ENCODE assay signal across 9 mouse cellular contexts in genomic region chr17:66446196-66447006, GRCm38 (mm10). TPM values are rescaled to one million over a fixed set of nuclear protein-coding genes. Genes with fewer than 3 reads are reported as not detected.
DNase-seq lines count a peak whose midpoint lies in the region; ATAC-seq and TF ChIP-seq lines count a peak whose summit lies in the region.
"Had no signal": no experiment of that assay in that cellular context is flagged by ENCODE, and none has a peak within 500 bp of the region (broad histone marks: within the 10 kb centered on the region; RNA-seq: fewer than 3 reads in every experiment).

No protein-coding gene starts in this region.

- H3K4me3 ChIP-seq in kidney, embryonic 16.5 days (ENCODE audit: low read length): peak overlapping the region; percentile 76; the same call in 1 of the 2 replicates
- H3K4me3 ChIP-seq in cortical plate, adult 2 months (ENCODE audit: insufficient read depth, low read length): peak overlapping the region; percentile 48
- H3K4me3 ChIP-seq in intestine, embryonic 16.5 days (ENCODE audit: low read length): peak overlapping the region; percentile 76

- no peak for TF ChIP-seq CTCF in cortical plate, adult 2 months (IDR thresholded peaks at IDR 0.05; ENCODE audit: extremely low read depth, insufficient read depth, low read length)

- TF ChIP-seq POLR2A in cortical plate, adult 2 months (IDR thresholded peaks at IDR 0.05; ENCODE audit: extremely low read depth, insufficient read depth, low read length): 0 out of 2 replicates have a peak, but pooled peaks have one; percentile 28

- no peaks in the 10 kb centered on the region for H3K36me3 ChIP-seq in kidney, embryonic 16.5 days (ENCODE audit: insufficient read depth, low read length)
- H3K36me3 ChIP-seq in intestine, embryonic 16.5 days (ENCODE audit: control insufficient read depth, insufficient read depth, low read length): no peaks in the 10 kb centered on the region

- H3K4me2 ChIP-seq in kidney, embryonic 16.5 days (replicated peaks; ENCODE audit: low read depth, low read length): peak overlapping the region; percentile 99
- H3K4me2 ChIP-seq in intestine, embryonic 16.5 days (ENCODE audit: low read depth, low read length): peak overlapping the region; percentile 99

- DNase-seq in kidney, adult 9 months: no peak
- peak; percentile 44 for DNase-seq in retina, postnatal 1 day
- DNase-seq in urinary bladder, postnatal 36 days (ENCODE audit: low spot score in 2 of 2): no peak
- no peak for DNase-seq in thymus, postnatal 0 days (ENCODE audit: low spot score)
- no peak for DNase-seq in right cerebral cortex, adult 18-20 months

- 56% methylated on average over 7 of the region's 7 CpGs for WGBS in kidney, embryonic 16.5 days
- WGBS in intestine, embryonic 16.5 days: 57% methylated on average over 7 of the region's 7 CpGs

- no peak for ATAC-seq in kidney, embryonic 16.5 days (ENCODE audit: low FRiP score, low TSS enrichment)
- ATAC-seq in intestine, embryonic 16.5 days: no peak
- ATAC-seq: Patski had no signal

- no peaks in the 10 kb centered on the region for H3K9me3 ChIP-seq in kidney, embryonic 16.5 days (ENCODE audit: low read length)
- no peaks in the 10 kb centered on the region for H3K9me3 ChIP-seq in intestine, embryonic 16.5 days (ENCODE audit: control insufficient read depth, low read length)

- peaks cover 9% of the 10 kb centered on the region for H3K27me3 ChIP-seq in kidney, embryonic 16.5 days (ENCODE audit: insufficient read depth, low read length)
- H3K27me3 ChIP-seq in intestine, embryonic 16.5 days (replicated peaks; ENCODE audit: control insufficient read depth, insufficient read depth, low read length): peaks cover 40% of the 10 kb centered on the region
- H3K27me3 ChIP-seq: Patski had no signal

- H3K9ac ChIP-seq in kidney, embryonic 16.5 days (replicated peaks; ENCODE audit: low read length): 0 out of 2 replicates have a peak overlapping the region, but pooled peaks have one; percentile 16
- H3K9ac ChIP-seq in intestine, embryonic 16.5 days (ENCODE audit: low read depth, low read length): peak overlapping the region; percentile 9; the same call in 1 of the 2 replicates

- H3K27ac ChIP-seq in kidney, embryonic 16.5 days (ENCODE audit: low read length): no peak overlapping the region
- H3K27ac ChIP-seq in cortical plate, adult 2 months (ENCODE audit: insufficient read depth, low read length): peak overlapping the region; percentile 58; the same call in 1 of the 2 replicates
- H3K27ac ChIP-seq in intestine, embryonic 16.5 days (ENCODE audit: low read length): no peak overlapping the region

- peaks cover 42% of the 10 kb centered on the region for H3K4me1 ChIP-seq in kidney, embryonic 16.5 days (ENCODE audit: insufficient read depth, low read length)
- no peaks in the 10 kb centered on the region; the same call in 1 of the 2 replicates for H3K4me1 ChIP-seq in cortical plate, adult 2 months (ENCODE audit: control insufficient read depth, insufficient read depth, low read length)
- peaks cover 18% of the 10 kb centered on the region for H3K4me1 ChIP-seq in intestine, embryonic 16.5 days (ENCODE audit: control insufficient read depth, insufficient read depth, low read length)

RNA-seq across cellular contexts. Expression of gene Mtcl1, which starts 3.1 kb away (rescaled TPM):
- polyA plus RNA-seq in kidney, embryonic 16.5 days (2015; fragmentation: Nextera tagmentation; extraction: Ambion mirVana): 5.0 and 5.2 TPM in 2 replicates
- polyA plus RNA-seq in cortical plate, adult 2 months (2012; rRNA removed): 46.6 and 47.8 TPM in 2 replicates
- 4.0 and 4.1 TPM in 2 replicates for polyA plus RNA-seq in intestine, embryonic 16.5 days (2015; fragmentation: Nextera tagmentation; extraction: Ambion mirVana)
- polyA plus RNA-seq in thymus, postnatal 0 days (2015; fragmentation: Nextera tagmentation; extraction: Ambion mirVana): 4.4 and 5.6 TPM in 2 replicates
